ENCODE assay signal across 20 mouse cellular contexts in the genomic region with DNA sequence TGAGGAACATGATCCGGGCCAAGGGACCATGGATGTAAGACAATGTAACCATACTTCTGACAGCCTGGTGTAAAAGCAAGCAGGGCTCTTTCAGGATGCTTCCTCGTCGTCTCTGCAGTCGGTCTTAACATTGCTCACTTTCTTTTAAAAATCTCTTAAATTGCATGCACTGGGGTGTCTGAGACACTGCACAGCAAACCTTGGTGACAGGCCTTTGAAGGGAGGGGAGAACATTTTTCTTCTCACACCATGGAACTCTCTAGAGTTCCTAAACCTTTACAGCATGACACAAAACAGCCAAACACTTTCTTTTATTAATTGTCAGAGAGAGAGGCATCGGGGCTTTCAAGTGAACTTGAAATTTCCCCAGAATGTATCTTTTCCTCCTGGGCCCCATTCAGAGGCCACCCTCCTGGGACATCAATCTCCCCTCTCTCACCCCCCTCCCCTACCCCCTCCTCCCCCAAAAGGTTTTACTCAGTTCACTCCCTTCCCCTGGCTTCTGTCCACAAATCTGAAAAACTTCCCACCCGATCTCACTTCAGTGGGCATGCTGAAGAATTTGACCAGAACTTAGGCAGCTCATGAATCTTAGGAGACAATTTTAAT. TPM values are rescaled to one million over a fixed set of nuclear protein-coding genes. Genes with fewer than 3 reads are reported as not detected.
DNase-seq lines count a peak whose midpoint lies in the region; ATAC-seq lines count a peak whose summit lies in the region.
"Had no signal": no experiment of that assay in that cellular context is flagged by ENCODE, and none has a peak within 500 bp of the region (broad histone marks: within the 10 kb centered on the region; RNA-seq: fewer than 3 reads in every experiment).

No protein-coding gene starts in this region.

- DNase-seq in kidney, postnatal 36 days = no peak
- DNase-seq in lung, postnatal 10 days = no peak
- DNase-seq in limb, embryonic 10.5 days (ENCODE audit: low spot score) = peak; percentile 55
- DNase-seq in mesoderm, embryonic 11.5 days (ENCODE audit: low read depth, low spot score) = peak; percentile 28
- no peak for DNase-seq in adrenal gland, postnatal 36 days
- DNase-seq: B cell, adult 2 months; cerebellum, adult 11-12 months; cerebellum, postnatal 10 days; heart, postnatal 36 days; kidney, adult 18-20 months; layer of hippocampus, adult 9-11 months; lung, postnatal 4 days had no signal

- peak overlapping the region; percentile 59; the same call in 1 of the 2 replicates for H3K27ac ChIP-seq in kidney, embryonic 14.5 days (ENCODE audit: low read depth, low read length)
- no peak overlapping the region for H3K27ac ChIP-seq in lung, embryonic 16.5 days (ENCODE audit: low read length)
- no peak overlapping the region for H3K27ac ChIP-seq in limb, embryonic 10.5 days
- H3K27ac ChIP-seq: heart, embryonic 15.5 days; hindbrain, embryonic 14.5 days had no signal

- no peak overlapping the region for H3K4me3 ChIP-seq in kidney, embryonic 14.5 days (ENCODE audit: low read length)
- H3K4me3 ChIP-seq in lung, embryonic 16.5 days (ENCODE audit: low read length) = no peak overlapping the region
- no peak overlapping the region for H3K4me3 ChIP-seq in limb, embryonic 10.5 days
- H3K4me3 ChIP-seq: heart, embryonic 15.5 days had no signal

- H3K4me1 ChIP-seq in kidney, embryonic 14.5 days (ENCODE audit: control insufficient read depth, insufficient read depth, low read length) = peaks cover 17% of the 10 kb centered on the region
- peaks cover 7% of the 10 kb centered on the region for H3K4me1 ChIP-seq in lung, embryonic 16.5 days (replicated peaks; ENCODE audit: control insufficient read depth, insufficient read depth, low read length)
- H3K4me1 ChIP-seq in limb, embryonic 10.5 days = peaks cover 36% of the 10 kb centered on the region

- no peaks in the 10 kb centered on the region for H3K9me3 ChIP-seq in kidney, embryonic 14.5 days (ENCODE audit: control insufficient read depth, low read length)
- H3K9me3 ChIP-seq in lung, embryonic 16.5 days (ENCODE audit: control insufficient read depth, low read length) = no peaks in the 10 kb centered on the region
- no peaks in the 10 kb centered on the region for H3K9me3 ChIP-seq in limb, embryonic 10.5 days (replicated peaks)
- H3K9me3 ChIP-seq: heart, embryonic 15.5 days had no signal

- no peaks in the 10 kb centered on the region for H3K27me3 ChIP-seq in kidney, embryonic 14.5 days (ENCODE audit: control insufficient read depth, insufficient read depth, low read length)
- no peaks in the 10 kb centered on the region for H3K27me3 ChIP-seq in lung, embryonic 16.5 days (ENCODE audit: control insufficient read depth, insufficient read depth, low read depth, low read length)
- no peaks in the 10 kb centered on the region for H3K27me3 ChIP-seq in limb, embryonic 10.5 days (ENCODE audit: low read depth, poor library complexity, severe bottlenecking)
- H3K27me3 ChIP-seq: heart, embryonic 15.5 days; Patski had no signal

- no peaks in the 10 kb centered on the region for H3K36me3 ChIP-seq in kidney, embryonic 14.5 days (ENCODE audit: control insufficient read depth, insufficient read depth, low read length)
- no peaks in the 10 kb centered on the region for H3K36me3 ChIP-seq in lung, embryonic 16.5 days (ENCODE audit: control insufficient read depth, insufficient read depth, low read length)
- H3K36me3 ChIP-seq in limb, embryonic 10.5 days = no peaks in the 10 kb centered on the region
- H3K36me3 ChIP-seq: G1E had no signal

- 34% methylated on average over 6 of the region's 6 CpGs for WGBS in kidney, embryonic 14.5 days
- WGBS in lung, embryonic 16.5 days = 38% methylated on average over 6 of the region's 6 CpGs
- WGBS in limb, embryonic 10.5 days = 31% methylated on average over 6 of the region's 6 CpGs

- no peak overlapping the region for H3K9ac ChIP-seq in kidney, embryonic 14.5 days (ENCODE audit: low read depth, low read length)
- H3K9ac ChIP-seq in lung, embryonic 16.5 days (ENCODE audit: low read length) = no peak overlapping the region
- H3K9ac ChIP-seq: heart, embryonic 15.5 days; hindbrain, embryonic 14.5 days had no signal

- H3K4me2 ChIP-seq in kidney, embryonic 14.5 days (replicated peaks; ENCODE audit: low read depth, low read length) = no peak overlapping the region
- no peak overlapping the region for H3K4me2 ChIP-seq in lung, embryonic 16.5 days (ENCODE audit: low read depth, low read length)
- H3K4me2 ChIP-seq: heart, embryonic 15.5 days; hindbrain, embryonic 14.5 days had no signal

- ATAC-seq in kidney, embryonic 14.5 days (ENCODE audit: low FRiP score, low TSS enrichment) = peak; percentile 45
- 0 out of 2 replicates have a peak, but pooled peaks have one; percentile 32 for ATAC-seq in lung, embryonic 16.5 days (ENCODE audit: low read depth)
- ATAC-seq: forebrain, embryonic 14.5 days; midbrain, embryonic 16.5 days; Patski had no signal

RNA-seq across cellular contexts. Expression of a gene that starts 35.9 kb away (rescaled TPM):
- 14.5 and 20.0 TPM in 2 replicates for polyA plus RNA-seq in kidney, embryonic 14.5 days (2014; fragmentation: Nextera tagmentation; extraction: Ambion mirVana)
- 33.3 and 33.4 TPM in 2 replicates for polyA plus RNA-seq in lung, embryonic 16.5 days (2015; fragmentation: Nextera tagmentation; extraction: Ambion mirVana)
- 5.0 and 6.0 TPM in 2 replicates for polyA plus RNA-seq in limb, embryonic 10.5 days (2016; fragmentation: Nextera tagmentation; extraction: Ambion mirVana)
- 1 to 10 TPM; 5.2 to 8.4 TPM for total RNA-seq in adrenal gland, postnatal 36 days (2021)
- polyA plus RNA-seq: G1E had no signal

Comparison
In these comparisons a context has a peak if more than half of its experiments do, and no peak if none do; other contexts are left out.
1. DNase-seq: peak in limb, embryonic 10.5 days (single experiment) and mesoderm, embryonic 11.5 days (single experiment); none in kidney, postnatal 36 days (0 of 2), lung, postnatal 10 days (single experiment) and adrenal gland, postnatal 36 days (0 of 2).